Mouse (Mus musculus) layer of hippocampus, adult 8-10 months (tissue): ENCODE results near the gene Khdc3. TPM values are rescaled to one million over a fixed set of nuclear protein-coding genes. Genes with fewer than 3 reads are reported as not detected.
"Not testable (repeated sequence)": the region's sequence is repeated elsewhere in the genome, so short reads cannot be mapped to it uniquely, and the experiment has no call there.

ENCODE experiments used
- DNase-seq, 2 experiments: peaks; one replicate each; pipeline ENCODE4 v3.0.0; 2022; ENCODE audit warnings: low spot score in 2 of 2
- total RNA-seq, 4 experiments: library from RNA; stranded (reverse); gene quantifications; 2 replicates each; pipeline ENCODE4 v1.2.4; 2022

Gene Khdc3
- total RNA-seq, 4 experiments from 2014 or later, result 3.0 to 5.4 (median 4.5) TPM

DNA sequence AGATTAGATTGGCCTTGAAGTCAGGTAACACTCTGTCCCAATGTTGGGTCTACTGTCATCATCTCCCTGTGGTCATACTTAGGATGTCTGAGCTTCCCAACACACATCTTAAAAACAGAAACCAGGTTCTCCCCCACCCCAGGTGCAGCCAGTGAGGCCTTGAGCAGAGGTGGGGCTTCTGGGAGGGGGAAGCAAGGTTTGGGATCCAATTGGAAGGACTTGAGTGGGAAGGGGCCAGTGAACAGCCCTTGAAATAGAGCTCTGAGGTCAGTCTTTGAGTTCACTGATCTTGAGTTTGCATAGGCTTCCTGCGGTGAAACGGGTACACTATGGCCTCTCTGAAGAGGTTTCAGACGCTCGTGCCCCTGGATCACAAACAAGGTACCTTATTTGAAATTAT lies 545 bp downstream of the Khdc3 start, which contains the start of gene Gm20509:
Gene Gm20509, plus strand, starts transcription at position 290 of the 400 bp plus-strand sequence.
- DNase-seq, result no peak

DNA sequence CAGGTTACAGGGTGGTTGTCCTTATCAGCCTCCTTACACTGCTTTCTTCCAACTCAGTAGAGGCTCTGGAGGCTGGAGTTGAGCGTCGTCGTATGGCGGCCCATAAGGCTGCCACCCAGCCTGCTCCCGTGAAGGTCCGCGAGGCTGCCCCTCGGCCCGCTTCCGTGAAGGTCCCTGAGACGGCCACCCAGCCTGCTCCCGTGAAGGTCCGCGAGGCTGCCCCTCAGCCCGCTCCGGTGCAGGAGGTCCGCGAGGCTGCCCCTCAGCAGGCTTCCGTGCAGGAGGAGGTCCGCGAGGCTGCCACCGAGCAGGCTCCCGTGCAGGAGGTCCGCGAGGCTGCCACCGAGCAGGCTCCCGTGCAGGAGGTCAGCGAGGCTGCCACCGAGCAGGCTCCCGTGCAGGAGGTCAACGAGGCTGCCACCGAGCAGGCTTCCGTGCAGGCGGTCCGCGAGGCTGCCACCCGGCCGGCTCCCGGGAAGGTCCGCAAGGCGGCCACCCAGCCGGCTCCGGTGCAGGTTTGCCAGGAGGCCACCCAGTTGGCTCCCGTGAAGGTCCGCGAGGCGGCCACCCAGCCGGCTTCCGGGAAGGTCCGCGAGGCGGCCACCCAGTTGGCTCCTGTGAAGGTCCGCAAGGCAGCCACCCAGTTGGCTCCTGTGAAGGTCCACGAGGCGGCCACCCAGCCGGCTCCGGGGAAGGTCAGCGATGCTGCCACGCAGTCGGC lies 1.7 kb downstream of the Khdc3 start:
- DNase-seq, result no peak

DNA sequence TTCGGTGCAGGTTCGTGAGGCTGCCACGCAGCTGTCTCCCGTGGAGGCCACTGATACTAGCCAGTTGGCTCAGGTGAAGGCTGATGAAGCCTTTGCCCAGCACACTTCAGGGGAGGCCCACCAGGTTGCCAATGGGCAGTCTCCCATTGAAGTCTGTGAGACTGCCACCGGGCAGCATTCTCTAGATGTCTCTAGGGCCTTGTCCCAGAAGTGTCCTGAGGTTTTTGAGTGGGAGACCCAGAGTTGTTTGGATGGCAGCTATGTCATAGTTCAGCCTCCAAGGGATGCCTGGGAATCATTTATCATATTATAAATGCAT lies 2.2 kb downstream of the Khdc3 start:
- DNase-seq, result no peak

DNA sequence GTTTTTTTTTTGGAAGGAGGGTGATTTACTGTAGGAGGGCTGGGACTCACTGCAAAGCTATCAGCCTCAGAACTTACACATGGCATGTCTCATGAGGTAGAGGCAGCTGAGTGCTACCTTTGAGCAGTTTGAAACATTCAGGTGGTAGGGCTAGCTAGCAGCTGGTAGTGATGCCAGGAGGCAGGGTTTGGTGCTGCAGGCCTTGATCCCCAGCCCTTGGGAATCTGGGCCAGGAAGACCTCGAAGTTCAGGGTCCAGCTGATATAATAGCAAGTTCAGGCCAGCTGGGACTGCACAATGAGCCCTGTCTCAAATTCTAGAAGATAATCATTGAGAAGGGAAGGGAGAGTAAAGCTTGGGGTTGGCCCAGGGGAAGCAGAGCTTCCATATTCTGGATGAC lies 3.5 kb downstream of the Khdc3 start:
- DNase-seq, result no peak

DNA sequence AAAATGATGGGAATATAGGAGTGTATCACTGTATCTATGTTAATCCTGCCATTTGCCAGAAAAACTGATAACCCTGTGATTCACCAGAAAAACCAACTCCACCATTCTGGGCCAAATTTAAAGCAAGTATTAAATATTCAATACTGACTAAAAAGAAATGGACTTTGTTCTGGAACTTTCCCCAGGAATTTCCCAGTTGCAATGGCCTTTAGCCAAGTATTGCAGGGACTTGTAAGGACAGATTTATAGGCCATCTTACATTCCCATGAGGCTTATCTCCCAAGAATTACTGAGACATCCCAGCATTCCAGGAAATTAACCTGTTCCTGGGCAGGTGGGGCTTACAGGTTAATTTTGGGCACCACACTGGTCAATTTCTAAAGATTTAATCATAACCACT lies 4.1 kb downstream of the Khdc3 start:
- no peak for DNase-seq

DNA sequence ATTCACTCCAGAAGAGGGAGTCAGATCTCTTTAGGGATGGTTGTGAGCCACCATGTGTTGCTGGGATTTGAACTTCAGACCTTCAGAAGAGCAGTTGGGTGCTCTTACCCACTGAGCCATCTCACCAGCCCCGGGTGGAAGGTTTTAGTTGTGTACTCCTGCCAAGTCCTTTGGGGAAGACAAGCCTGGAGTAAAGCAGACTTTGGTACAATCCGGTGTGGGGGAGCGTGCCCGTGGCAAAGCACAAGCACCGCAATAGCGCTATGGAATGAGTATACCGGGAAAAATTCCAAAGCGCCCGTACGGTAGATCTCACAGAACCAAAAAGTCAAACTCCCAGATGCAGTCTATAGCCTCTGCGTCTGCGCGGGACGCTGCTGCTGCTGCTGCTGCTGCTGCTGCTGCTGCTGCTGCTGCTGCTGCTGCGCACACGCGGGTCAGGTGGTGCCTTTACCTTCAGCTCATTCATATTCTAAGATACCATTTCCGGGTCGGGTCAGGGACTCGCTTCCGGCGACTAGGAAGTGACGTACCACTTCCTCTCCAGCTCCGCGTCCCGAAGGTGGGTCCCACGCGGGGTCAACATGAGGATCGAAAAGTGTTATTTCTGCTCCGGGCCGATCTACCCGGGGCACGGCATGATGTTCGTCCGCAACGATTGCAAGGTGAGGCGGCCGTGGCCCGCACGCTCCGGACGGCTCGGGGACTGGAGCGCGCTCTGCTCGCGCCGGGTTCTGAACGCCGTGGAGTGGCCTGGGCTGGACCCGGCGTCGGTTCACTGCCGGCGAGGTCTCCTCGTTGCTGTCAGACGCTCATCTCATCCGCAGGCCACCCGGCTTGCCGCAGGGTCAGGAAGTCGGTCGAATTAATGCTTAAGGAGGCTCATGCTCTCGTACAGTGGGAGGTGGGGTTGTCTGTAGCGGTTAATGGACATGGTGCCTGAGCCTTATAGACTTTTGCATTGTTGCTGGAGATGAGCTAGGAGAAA lies 11.6 kb downstream of the Khdc3 start, which contains the start of gene Rsl24d1:
Gene Rsl24d1, plus strand, starts transcription at position 508 of the 988 bp plus-strand sequence.
- peak; percentile 89 to 90 for DNase-seq

DNA sequence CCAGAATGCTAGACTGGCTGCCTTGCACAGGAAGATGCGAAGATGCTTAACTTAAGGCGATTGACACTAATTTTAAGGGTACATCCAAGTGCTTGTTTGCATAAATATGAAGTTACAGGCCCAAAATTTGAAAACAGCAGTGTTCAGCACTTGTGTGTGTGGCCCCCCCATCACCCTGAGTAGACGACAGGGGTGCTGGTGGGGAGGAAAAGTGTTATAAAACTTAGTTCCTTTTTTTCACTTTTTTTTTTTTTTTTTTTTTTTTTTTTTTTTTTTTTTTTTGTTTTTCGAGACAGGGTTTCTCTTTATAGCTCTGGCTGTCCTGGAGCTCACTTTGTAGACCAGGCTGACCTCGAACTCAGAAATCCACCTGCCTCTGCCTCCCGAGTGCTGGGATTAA lies 15.1 kb downstream of the Khdc3 start:
- DNase-seq, result not testable (repeated sequence)

DNA sequence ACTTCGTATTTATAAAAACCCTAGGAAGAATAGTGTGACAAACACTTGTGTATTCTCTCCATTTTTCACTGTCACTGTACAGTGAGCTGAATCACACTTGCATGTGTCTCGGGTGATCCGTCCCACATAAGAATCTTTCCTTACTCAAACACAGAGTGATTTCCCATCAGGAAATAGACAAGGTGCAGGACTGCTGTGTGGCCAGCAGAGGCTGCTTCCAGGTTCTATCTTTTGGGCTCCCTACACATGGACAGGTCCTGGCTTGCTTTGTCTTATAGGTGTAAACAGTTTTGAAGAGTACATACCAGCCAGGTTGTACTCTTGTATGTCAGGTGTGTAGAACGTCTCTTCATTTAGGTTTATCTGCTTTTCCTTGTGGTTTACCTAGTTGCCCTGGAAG lies 16.4 kb downstream of the Khdc3 start:
- no peak for DNase-seq

DNA sequence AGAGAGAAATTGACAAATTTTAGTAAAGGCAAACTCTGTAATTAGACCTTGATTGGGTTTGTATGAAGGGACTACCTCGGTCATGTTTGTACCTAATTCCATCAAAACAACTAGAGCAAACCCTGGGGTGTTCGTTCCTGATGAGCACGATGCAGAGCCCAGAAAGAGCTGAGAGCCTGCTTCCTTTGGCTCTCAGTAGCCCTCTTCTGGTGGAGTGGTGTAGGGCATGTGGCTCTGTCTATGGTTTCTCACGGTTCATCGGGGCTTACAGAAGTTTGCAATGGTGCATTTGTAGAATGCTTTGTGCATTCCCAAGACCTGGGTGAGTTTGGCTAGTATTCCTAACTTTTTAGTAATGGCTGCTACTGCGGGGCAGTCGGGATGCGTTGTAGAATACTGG lies 20.1 kb downstream of the Khdc3 start:
- DNase-seq, result no peak

DNA sequence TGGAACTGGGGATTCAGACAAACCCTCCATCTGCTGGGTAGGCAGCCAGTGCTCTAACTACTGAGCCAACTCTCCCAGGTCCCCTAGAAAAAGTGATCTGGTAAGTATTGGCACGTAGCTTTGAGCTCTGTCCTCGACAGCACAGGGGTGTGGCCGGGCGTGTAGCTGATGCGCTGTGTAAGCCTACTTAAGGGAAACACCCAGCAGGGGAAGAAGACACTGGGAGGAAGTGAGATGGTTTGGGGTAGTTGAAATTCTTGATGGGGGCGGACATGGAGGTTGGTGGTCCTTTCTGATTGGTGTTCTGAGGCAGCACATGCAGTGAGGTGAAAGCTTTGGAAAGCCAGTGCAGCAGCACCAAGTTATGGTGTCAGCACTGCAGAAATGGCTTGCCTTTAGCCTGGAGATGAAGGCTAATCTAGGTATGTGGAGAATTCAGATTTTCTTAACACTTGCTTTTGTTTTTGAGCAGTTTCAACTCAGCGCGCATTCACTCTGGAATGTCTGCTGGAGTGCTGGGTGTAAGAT lies 23.5 kb downstream of the Khdc3 start:
- no peak for DNase-seq

DNA sequence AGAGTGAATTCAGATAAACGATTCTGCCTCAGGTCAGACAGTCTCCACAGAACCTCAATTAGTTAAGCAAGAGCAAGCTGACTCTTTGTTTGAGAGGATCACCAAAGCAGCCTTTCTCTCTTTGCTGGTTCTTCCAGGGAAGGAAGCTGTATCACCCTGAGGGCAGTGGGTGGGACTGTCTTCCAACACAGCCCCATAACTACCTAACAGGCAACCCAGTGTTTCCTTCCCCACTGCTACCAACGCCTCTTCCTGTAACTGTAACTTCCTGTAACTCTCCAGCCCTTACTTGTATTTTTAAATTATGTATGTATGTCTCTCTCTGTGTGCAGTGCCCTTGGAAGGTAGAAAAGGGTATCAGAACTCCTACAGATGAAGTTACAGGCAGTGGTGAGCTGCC lies 25.8 kb downstream of the Khdc3 start:
- no peak for DNase-seq

DNA sequence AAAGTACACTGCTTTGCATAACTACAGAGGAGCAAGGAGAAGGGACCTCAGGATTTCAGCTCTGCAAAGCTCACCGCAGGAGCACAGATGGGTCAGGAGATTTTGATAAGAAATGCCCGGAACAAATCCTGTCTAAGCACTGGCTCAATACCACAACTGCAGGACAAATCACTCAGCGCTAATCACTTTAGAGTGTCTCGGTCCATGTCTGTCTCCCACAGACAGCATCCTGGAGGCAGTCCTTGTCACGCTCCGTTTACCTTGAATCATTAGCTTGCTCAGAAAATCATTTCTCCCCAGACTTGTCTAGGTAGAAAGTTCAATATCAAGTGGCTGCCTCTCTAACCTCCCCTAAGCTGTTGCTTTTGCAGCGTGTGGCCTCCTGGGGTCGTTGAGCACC lies 28.2 kb downstream of the Khdc3 start:
- no peak for DNase-seq

DNA sequence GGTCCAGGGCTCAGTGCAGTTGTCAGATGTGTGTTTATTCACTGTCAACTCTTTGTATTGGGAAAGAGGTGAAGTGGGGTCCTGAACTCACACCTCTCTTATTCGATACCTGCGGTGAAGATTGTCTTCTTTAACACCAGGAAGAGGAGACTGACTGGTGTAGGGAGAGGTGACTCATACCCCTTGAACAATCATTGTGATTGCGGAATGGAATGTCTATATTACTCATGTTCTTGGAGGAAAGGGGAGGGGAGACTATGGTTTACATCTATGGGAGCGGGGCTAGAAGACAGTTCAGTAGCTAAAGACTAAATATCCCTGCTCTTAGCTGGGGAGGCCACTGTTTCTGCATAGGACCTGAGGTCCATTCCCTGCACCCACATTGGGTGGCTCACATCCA lies 28.9 kb downstream of the Khdc3 start:
- no peak for DNase-seq

DNA sequence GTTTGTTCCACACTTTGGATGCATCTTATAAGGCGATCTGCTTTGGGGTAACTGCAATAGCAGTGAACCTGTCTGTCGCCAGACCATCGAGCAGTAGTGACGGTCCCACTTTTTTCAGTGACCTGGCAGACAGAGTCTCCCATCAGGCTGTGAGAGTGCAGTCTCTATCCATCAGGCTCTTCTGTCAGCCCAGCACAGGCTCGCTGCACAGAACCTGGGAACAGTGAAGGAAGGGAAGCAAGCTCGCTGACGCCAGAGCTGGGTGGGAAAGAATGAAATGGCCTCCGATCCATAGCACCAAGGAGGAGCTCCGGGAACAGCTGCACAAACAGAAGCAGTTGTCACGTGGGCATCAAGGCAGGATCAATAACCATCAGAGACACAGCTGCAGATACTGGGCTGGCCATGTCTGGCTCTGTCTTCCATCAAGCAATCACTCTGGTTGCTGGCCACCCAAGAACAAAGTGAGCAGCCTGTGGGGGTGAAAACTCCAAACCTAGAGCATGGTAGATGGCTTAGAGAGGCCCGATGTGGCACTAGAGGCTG lies 35.8 kb downstream of the Khdc3 start:
- DNase-seq, result no peak

Other genes with a start within 250 kb of the Khdc3 start
- gene Pygo1, start 176.2 kb upstream of the Khdc3 start, total RNA-seq, result 10 to 100 TPM; 26.3 to 31.3 (median 28.8) TPM
- 1 to 10 TPM; 1.5 to 3.1 (median 2.7) TPM for gene Dyx1c1, start 143.1 kb upstream of the Khdc3 start, total RNA-seq
- gene Gm44503, start 143.0 kb upstream of the Khdc3 start, total RNA-seq, result not detected
- 10 to 100 TPM in 3 of 4 experiments, 1 to 10 TPM in 1; 9.2 to 15.1 (median 13.6) TPM for gene Ccpg1os, start 116.5 kb upstream of the Khdc3 start, total RNA-seq
- 100 to 1,000 TPM; 130 to 173 (median 150) TPM for gene Ccpg1, start 116.4 kb upstream of the Khdc3 start, total RNA-seq
- 10 to 100 TPM; 15.5 to 19.3 (median 17.3) TPM for gene Pigb, start 61.5 kb upstream of the Khdc3 start, total RNA-seq
- 10 to 100 TPM; 17.1 to 18.2 (median 17.9) TPM for gene Rab27a, start 57.0 kb upstream of the Khdc3 start, total RNA-seq
- 1 to 10 TPM; 1.0 to 4.3 (median 1.3) TPM for gene Gm20509, start 634 bp downstream of the Khdc3 start, total RNA-seq
- gene Rsl24d1, start 11.6 kb downstream of the Khdc3 start, total RNA-seq, result 10 to 100 TPM; 55.8 to 64.9 (median 60.1) TPM